Mouse (Mus musculus) MEL (cell line): ENCODE data around the gene Chil1. TPM values are rescaled to one million over a fixed set of nuclear protein-coding genes. Genes with fewer than 3 reads are reported as not detected.

Experiments used
- DNase-seq: peaks from one replicate; pipeline ENCODE4 v3.0.0; 2011; ENCODE audit warnings: low read depth, low spot score
- H3K27ac ChIP-seq: 2 replicates; pipeline ENCODE4 v1.5.1; 2012; ENCODE audit warnings: low read depth, mild to moderate bottlenecking, control low read depth, low read length, moderate library complexity; ENCODE audit not compliant: control insufficient read depth
- H3K27me3 ChIP-seq, 2 experiments: fragments of 150-350 bp in 1 of 2; sonication (generic) in 1 of 2; 2 replicates each; pipeline ENCODE4 v1.6.1; 2012; ENCODE audit warnings: low read length in 2 of 2, mild to moderate bottlenecking in 2 of 2, improper control_type of control experiment in 1 of 2, moderate library complexity in 1 of 2; ENCODE audit not compliant: insufficient read depth in 2 of 2, control insufficient read depth in 1 of 2
- H3K36me3 ChIP-seq, 2 experiments: 2 replicates each; pipeline ENCODE4 v1.6.1; 2012 to 2014; ENCODE audit warnings: low read length in 2 of 2, improper control_type of control experiment in 1 of 2, inconsistent platforms in 1 of 2, mild to moderate bottlenecking in 1 of 2; ENCODE audit not compliant: insufficient read depth in 2 of 2, control insufficient read depth in 1 of 2
- H3K4me1 ChIP-seq, 2 experiments: fragments of 150-350 bp in 1 of 2; sonication (generic) in 1 of 2; 2 replicates each; pipeline ENCODE4 v1.6.1; 2012; ENCODE audit warnings: low read length in 2 of 2, improper control_type of control experiment in 1 of 2, mild to moderate bottlenecking in 1 of 2; ENCODE audit not compliant: insufficient read depth in 2 of 2, control insufficient read depth in 1 of 2
- H3K4me3 ChIP-seq, 2 experiments: fragments of 150-350 bp in 1 of 2; sonication (generic) in 1 of 2; 2 replicates each; pipeline ENCODE4 v1.5.1; 2012; ENCODE audit warnings: low read depth in 2 of 2, low read length in 2 of 2, mild to moderate bottlenecking in 2 of 2, moderate library complexity in 2 of 2, control low read depth in 1 of 2, improper control_type of control experiment in 1 of 2; ENCODE audit not compliant: control insufficient read depth in 1 of 2, insufficient read depth in 1 of 2
- H3K79me2 ChIP-seq: 2 replicates; pipeline ENCODE4 v1.6.1; 2012; ENCODE audit warnings: mild to moderate bottlenecking, low read length, moderate library complexity; ENCODE audit not compliant: control insufficient read depth, poor library complexity, insufficient read depth
- H3K9ac ChIP-seq: 2 replicates; pipeline ENCODE4 v1.6.1; 2012; ENCODE audit warnings: low read depth, mild to moderate bottlenecking, control low read depth, low read length, moderate library complexity; ENCODE audit not compliant: control insufficient read depth, poor library complexity, severe bottlenecking
- H3K9me3 ChIP-seq: fragments of 150-350 bp; sonication (generic); replicated peaks from 2 replicates; pipeline ENCODE4 v1.6.1; 2012; ENCODE audit warnings: mild to moderate bottlenecking, low read length, improper control_type of control experiment, moderate library complexity; ENCODE audit not compliant: insufficient read depth
- BHLHE40 ChIP-seq: IDR thresholded peaks from 2 replicates; pipeline ENCODE4 v1.6.1; 2012; ENCODE audit warnings: low read depth, mild to moderate bottlenecking, inconsistent platforms, low read length, improper control_type of control experiment, borderline replicate concordance
- CHD1 ChIP-seq: IDR thresholded peaks from 2 replicates; pipeline ENCODE4 v1.6.1; 2012; ENCODE audit warnings: low read depth, mild to moderate bottlenecking, inconsistent platforms, low read length, improper control_type of control experiment
- CHD2 ChIP-seq: IDR thresholded peaks from 2 replicates; pipeline ENCODE4 v1.6.1; 2011; ENCODE audit warnings: low read length, improper control_type of control experiment
- CTCF ChIP-seq, 3 experiments: IDR thresholded peaks in 2 of 3; conservative IDR thresholded peaks in 1 of 3; 2 replicates each; pipeline ENCODE4 v1.5.1; 2011 to 2012; ENCODE audit warnings: low read length in 3 of 3, low read depth in 2 of 3, mild to moderate bottlenecking in 2 of 3, improper control_type of control experiment in 1 of 3, inconsistent platforms in 1 of 3, mixed read lengths in 1 of 3, moderate library complexity in 1 of 3; ENCODE audit not compliant: control insufficient read depth in 1 of 3, insufficient read depth in 1 of 3, poor library complexity in 1 of 3, severe bottlenecking in 1 of 3
- E2F4 ChIP-seq: IDR thresholded peaks from 2 replicates; pipeline ENCODE4 v1.6.1; 2011; ENCODE audit warnings: low read depth, low read length, improper control_type of control experiment, borderline replicate concordance
- GABPA ChIP-seq: IDR thresholded peaks from 2 replicates; pipeline ENCODE4 v1.6.1; 2012; ENCODE audit warnings: low read depth, mild to moderate bottlenecking, inconsistent platforms, low read length, improper control_type of control experiment, moderate library complexity
- HCFC1 ChIP-seq: IDR thresholded peaks from 2 replicates; pipeline ENCODE4 v1.6.1; 2012; ENCODE audit warnings: low read depth, mild to moderate bottlenecking, inconsistent platforms, low read length, improper control_type of control experiment, moderate library complexity
- JUND ChIP-seq: IDR thresholded peaks from 2 replicates; pipeline ENCODE4 v1.6.1; 2011; ENCODE audit warnings: low read depth, mild to moderate bottlenecking, improper control_type of control experiment, low read length
- MAZ ChIP-seq: IDR thresholded peaks from 2 replicates; pipeline ENCODE4 v1.6.1; 2012; ENCODE audit warnings: low read depth, mild to moderate bottlenecking, inconsistent platforms, low read length, improper control_type of control experiment
- MXI1 ChIP-seq: IDR thresholded peaks from 2 replicates; pipeline ENCODE4 v1.6.1; 2011; ENCODE audit warnings: mild to moderate bottlenecking, low read depth, low read length, improper control_type of control experiment
- MYB ChIP-seq: IDR thresholded peaks from 2 replicates; pipeline ENCODE4 v1.6.1; 2011; ENCODE audit warnings: mild to moderate bottlenecking, low read depth, low read length, improper control_type of control experiment
- MYC ChIP-seq: IDR thresholded peaks from 2 replicates; pipeline ENCODE4 v1.6.1; 2011; ENCODE audit warnings: low read depth, mild to moderate bottlenecking, low read length, improper control_type of control experiment, moderate library complexity
- POLR2A ChIP-seq, 2 experiments: IDR thresholded peaks; 2 replicates each; pipeline ENCODE4 v1.6.1; 2011 to 2012; ENCODE audit warnings: low read length in 2 of 2, mild to moderate bottlenecking in 2 of 2, control low read depth in 1 of 2, improper control_type of control experiment in 1 of 2, low read depth in 1 of 2, moderate library complexity in 1 of 2; ENCODE audit not compliant: control insufficient read depth in 1 of 2, insufficient read depth in 1 of 2, poor library complexity in 1 of 2
- RCOR1 ChIP-seq: IDR thresholded peaks from 2 replicates; pipeline ENCODE4 v1.6.1; 2012; ENCODE audit warnings: low read depth, mild to moderate bottlenecking, inconsistent platforms, low read length, improper control_type of control experiment
- SMC3 ChIP-seq: IDR thresholded peaks from 2 replicates; pipeline ENCODE4 v1.6.1; 2011; ENCODE audit warnings: low read depth, low read length, improper control_type of control experiment
- UBTF ChIP-seq: IDR thresholded peaks from 2 replicates; pipeline ENCODE4 v1.6.1; 2012; ENCODE audit warnings: low read depth, mild to moderate bottlenecking, inconsistent platforms, low read length, improper control_type of control experiment, moderate library complexity, borderline replicate concordance; ENCODE audit not compliant: insufficient read depth
- USF2 ChIP-seq, 2 experiments: IDR thresholded peaks; 2 replicates each; pipeline ENCODE4 v1.6.1; 2011 to 2012; ENCODE audit warnings: improper control_type of control experiment in 2 of 2, low read length in 2 of 2, borderline replicate concordance in 1 of 2, inconsistent platforms in 1 of 2, low read depth in 1 of 2, mild to moderate bottlenecking in 1 of 2; ENCODE audit not compliant: insufficient read depth in 1 of 2
- ZC3H11A ChIP-seq: IDR thresholded peaks from 2 replicates; pipeline ENCODE4 v1.6.1; 2012; ENCODE audit warnings: low read depth, mild to moderate bottlenecking, inconsistent platforms, low read length, improper control_type of control experiment
- polyA plus RNA-seq, 2 experiments: library from polyadenylated mRNA; stranded (reverse) in 1 of 2; unstranded in 1 of 2; fragments of >175 nt in 1 of 2; fragments of >200 nt in 1 of 2; gene quantifications; 2 replicates each; pipeline versions ENCODE4 v1.2.1 to v1.2.4; 2012; ENCODE audit warnings: low replicate concordance in 2 of 2, low read depth in 1 of 2; ENCODE audit not compliant: insufficient read length in 2 of 2, insufficient read depth in 1 of 2, missing spikeins in 1 of 2
- total RNA-seq: library from RNA; depleted of rRNA; stranded (reverse); fragments of 300-350 nt; gene quantifications from 2 replicates; pipeline ENCODE4 v1.2.3, GENCODE M21; 2012

Gene Chil1
- total and polyA plus RNA-seq, 3 experiments, result not detected

GRCm38 (mm10) chr1:134192024-134192423 is 10.0 kb downstream of the Chil1 start:
- H3K27ac ChIP-seq, result no peak overlapping the region
- H3K9me3 ChIP-seq, result no peaks in the 10 kb centered on the region
- H3K4me1 ChIP-seq, result peaks cover 0 to 13% of the 10 kb centered on the region in 2 experiments; a peak in 2 of 4 replicates
- no peak overlapping the region for H3K9ac ChIP-seq
- peaks cover 0 to 4% of the 10 kb centered on the region in 2 experiments; a peak in 1 of 4 replicates for H3K36me3 ChIP-seq
- H3K79me2 ChIP-seq, result no peaks in the 10 kb centered on the region
- no peak for DNase-seq
- H3K4me3 ChIP-seq, result no peak overlapping the region
- no peak for TF ChIP-seq MYB
- no peak for TF ChIP-seq MXI1
- no peak for TF ChIP-seq CTCF (IDR thresholded peaks at IDR 0.05 in 2 of 3, conservative IDR thresholded peaks at IDR 0.05 in 1 of 3; ENCODE audit: control insufficient read depth in 1 of 3, insufficient read depth in 1 of 3, low read depth in 2 of 3, low read length in 3 of 3, poor library complexity in 1 of 3, severe bottlenecking in 1 of 3)
- no peak for TF ChIP-seq ZC3H11A
- no peak for TF ChIP-seq JUND
- TF ChIP-seq UBTF, result no peak
- no peak for TF ChIP-seq CHD2
- TF ChIP-seq POLR2A (IDR thresholded peaks at IDR 0.05; ENCODE audit: control insufficient read depth in 1 of 2, insufficient read depth in 1 of 2, low read depth in 1 of 2, low read length in 2 of 2, poor library complexity in 1 of 2), result no peak
- no peak for TF ChIP-seq USF2 (IDR thresholded peaks at IDR 0.05; ENCODE audit: borderline replicate concordance in 1 of 2, insufficient read depth in 1 of 2, low read depth in 1 of 2, low read length in 2 of 2)
- TF ChIP-seq SMC3, result no peak
- no peak for TF ChIP-seq MAZ
- no peak for TF ChIP-seq CHD1
- no peak for TF ChIP-seq E2F4
- no peak for TF ChIP-seq MYC
- peaks cover 0 to 1% of the 10 kb centered on the region in 2 experiments; a peak in 1 of 4 replicates for H3K27me3 ChIP-seq

GRCm38 (mm10) chr1:134193126-134193525 is 11.2 kb downstream of the Chil1 start, which contains the start of gene Mybph:
Gene Mybph (plus strand): TSS chr1:134193448.
- no peak for DNase-seq
- no peak for TF ChIP-seq GABPA
- TF ChIP-seq RCOR1, result no peak
- no peak for TF ChIP-seq BHLHE40
- no peak for TF ChIP-seq HCFC1
- H3K27ac ChIP-seq, result no peak within 1 kb of the TSS
- no peaks in the 10 kb centered on the region for H3K9me3 ChIP-seq
- H3K4me3 ChIP-seq, result no peak within 1 kb of the TSS
- peaks cover 0 to 4% of the 10 kb centered on the region in 2 experiments; a peak in 1 of 4 replicates for H3K36me3 ChIP-seq
- H3K9ac ChIP-seq, result no peak within 1 kb of the TSS
- H3K27me3 ChIP-seq, result 0 out of 4 replicates have a peak, but pooled peaks cover 0 to 1% of the 10 kb centered on the region in 2 experiments
- H3K79me2 ChIP-seq, result no peaks in the 10 kb centered on the region
- peaks cover 0 to 13% of the 10 kb centered on the region in 2 experiments; a peak in 2 of 4 replicates for H3K4me1 ChIP-seq
